Mouse (Mus musculus) kidney, postnatal 0 days (tissue): ENCODE measurements around the gene Fam155a. TPM values are rescaled to one million over a fixed set of nuclear protein-coding genes. Genes with fewer than 3 reads are reported as not detected.
A peak's percentile ranks its signal among the peaks of the same experiment; 100 is the strongest.

Source experiments
- ATAC-seq: fragments of 200-750 bp; cut with Nextera tagmentation; replicated peaks from 2 replicates; pipeline ENCODE4 v1.8.0; 2017; ENCODE audit warnings: low read depth, moderate number of reproducible peaks, moderate TSS enrichment, moderate library complexity; ENCODE audit not compliant: low FRiP score
- DNase-seq: peaks from one replicate; pipeline ENCODE4 v3.0.0-alpha.2; 2016; ENCODE audit warnings: low spot score
- H3K27ac ChIP-seq: fragments of 300-500 bp; sonication (generic); 2 replicates; pipeline ENCODE4 v1.5.1; 2014; ENCODE audit warnings: mild to moderate bottlenecking
- H3K27me3 ChIP-seq: fragments of 300-500 bp; sonication (generic); 2 replicates; pipeline ENCODE4 v1.6.1; 2014; ENCODE audit warnings: low read length, mixed read lengths; ENCODE audit not compliant: insufficient read depth
- H3K36me3 ChIP-seq: fragments of 300-500 bp; sonication (generic); 2 replicates; pipeline ENCODE4 v1.6.1; 2014; ENCODE audit warnings: low read length, mixed read lengths; ENCODE audit not compliant: insufficient read depth
- H3K4me1 ChIP-seq: fragments of 300-500 bp; sonication (generic); replicated peaks from 2 replicates; pipeline ENCODE4 v1.6.1; 2014; ENCODE audit warnings: antibody characterized with exemption, low read length, mixed read lengths; ENCODE audit not compliant: insufficient read depth
- H3K4me2 ChIP-seq: fragments of 300-500 bp; sonication (generic); 2 replicates; pipeline ENCODE4 v1.6.1; 2014; ENCODE audit warnings: mild to moderate bottlenecking, low read length, moderate library complexity, mixed read lengths
- H3K4me3 ChIP-seq: fragments of 300-500 bp; sonication (generic); replicated peaks from 2 replicates; pipeline ENCODE4 v1.5.1; 2014; ENCODE audit warnings: low read depth, low read length
- H3K9ac ChIP-seq: fragments of 300-500 bp; sonication (generic); 2 replicates; pipeline ENCODE4 v1.6.1; 2014; ENCODE audit warnings: low read depth, low read length
- H3K9me3 ChIP-seq: fragments of 300-500 bp; sonication (generic); replicated peaks from 2 replicates; pipeline ENCODE4 v1.6.1; 2016; ENCODE audit warnings: low read length, inconsistent platforms, mixed read lengths
- CTCF ChIP-seq: IDR thresholded peaks from 2 replicates; pipeline ENCODE4 v1.5.1; 2016; ENCODE audit warnings: antibody characterized with exemption, low read depth, mild to moderate bottlenecking, moderate library complexity
- WGBS: fragments of 180-500 bp; shearing (Covaris S2); extraction: QIAGEN DNeasy Blood & Tissue Kit; methylation state at CpG from one replicate; pipeline ENCODE4 v1.1.7; 2014; 5-methylcytosine and 5-hydroxymethylcytosine counted together
- polyA plus RNA-seq: library from polyadenylated mRNA; unstranded; fragments of >200 nt; fragmentation: Nextera tagmentation; extraction: Ambion mirVana; gene quantifications from 2 replicates; pipeline ENCODE4 v1.2.1, GENCODE M21; 2015

Gene Fam155a
- polyA plus RNA-seq, 1 experiment from 2014 or later = 0.14 TPM

- WGBS = 69% methylated on average over 4 of the region's 4 CpGs
- Histone ChIP-seq H3K27ac (no peak overlapping the region), H3K9ac (no peak overlapping the region), H3K4me1 (no peaks in the 10 kb centered on the region), H3K27me3 (no peaks in the 10 kb centered on the region), H3K4me3 (no peak overlapping the region), H3K4me2 (no peak overlapping the region), H3K36me3 (no peaks in the 10 kb centered on the region), H3K9me3 (no peaks in the 10 kb centered on the region)
- DNase-seq (no peak), ATAC-seq (no peak)
- TF ChIP-seq CTCF = no peak
Observed at GRCm38 (mm10) chr8:9569516-9570170, 201.3 kb downstream of the Fam155a start.

- Histone ChIP-seq H3K27ac (no peak overlapping the region), H3K4me2 (no peak overlapping the region), H3K4me3 (no peak overlapping the region), H3K27me3 (no peaks in the 10 kb centered on the region), H3K4me1 (no peaks in the 10 kb centered on the region), H3K36me3 (no peaks in the 10 kb centered on the region), H3K9me3 (no peaks in the 10 kb centered on the region), H3K9ac (no peak overlapping the region)
- no peak for ATAC-seq
- WGBS = 91% methylated on average over 3 of the region's 3 CpGs
- TF ChIP-seq CTCF = no peak
- DNase-seq = no peak
Observed at GRCm38 (mm10) chr8:9549199-9549598, 221.8 kb downstream of the Fam155a start.

- H3K9me3 ChIP-seq = no peaks in the 10 kb centered on the region
- H3K36me3 ChIP-seq = no peaks in the 10 kb centered on the region
- H3K27me3 ChIP-seq = no peaks in the 10 kb centered on the region
- H3K27ac ChIP-seq = no peak overlapping the region
- no peaks in the 10 kb centered on the region for H3K4me1 ChIP-seq
- ATAC-seq = no peak
- H3K4me3 ChIP-seq = no peak overlapping the region
- H3K9ac ChIP-seq = no peak overlapping the region
- WGBS = 46% methylated on average over 2 of the region's 2 CpGs
- no peak for TF ChIP-seq CTCF
- DNase-seq = no peak
- H3K4me2 ChIP-seq = no peak overlapping the region
Observed at GRCm38 (mm10) chr8:9547558-9547954, 223.4 kb downstream of the Fam155a start.

GRCm38 (mm10) chr8:9546919-9547557 is 223.9 kb downstream of the Fam155a start:
- ATAC-seq (no peak), DNase-seq (no peak)
- H3K36me3 ChIP-seq = no peaks in the 10 kb centered on the region
- H3K4me1 ChIP-seq = no peaks in the 10 kb centered on the region
- H3K4me3 ChIP-seq = no peak overlapping the region
- H3K27me3 ChIP-seq = no peaks in the 10 kb centered on the region
- no peak overlapping the region for H3K27ac ChIP-seq
- H3K4me2 ChIP-seq = no peak overlapping the region
- 61% methylated on average over 6 of the region's 6 CpGs for WGBS
- no peak overlapping the region for H3K9ac ChIP-seq
- TF ChIP-seq CTCF = no peak
- no peaks in the 10 kb centered on the region for H3K9me3 ChIP-seq

GRCm38 (mm10) chr8:9546429-9546828 is 224.5 kb downstream of the Fam155a start:
- Histone ChIP-seq H3K4me1 (no peaks in the 10 kb centered on the region), H3K27ac (no peak overlapping the region), H3K9ac (no peak overlapping the region), H3K36me3 (no peaks in the 10 kb centered on the region), H3K4me2 (no peak overlapping the region), H3K9me3 (no peaks in the 10 kb centered on the region), H3K27me3 (no peaks in the 10 kb centered on the region), H3K4me3 (no peak overlapping the region)
- DNase-seq (peak; percentile 2), ATAC-seq (no peak)
- TF ChIP-seq CTCF = no peak
- WGBS = 61% methylated on average over 6 of the region's 6 CpGs

GRCm38 (mm10) chr8:9545665-9546064 is 225.3 kb downstream of the Fam155a start:
- ATAC-seq = no peak
- WGBS = 55% methylated on average over 2 of the region's 2 CpGs
- no peaks in the 10 kb centered on the region for H3K9me3 ChIP-seq
- no peaks in the 10 kb centered on the region for H3K27me3 ChIP-seq
- no peak for TF ChIP-seq CTCF
- no peak overlapping the region for H3K4me3 ChIP-seq
- no peak overlapping the region for H3K27ac ChIP-seq
- peak; percentile 10 for DNase-seq
- no peak overlapping the region for H3K9ac ChIP-seq
- H3K4me2 ChIP-seq = no peak overlapping the region
- H3K36me3 ChIP-seq = no peaks in the 10 kb centered on the region
- H3K4me1 ChIP-seq = no peaks in the 10 kb centered on the region
